Mouse (Mus musculus): ENCODE results near the gene Oaz2. TPM values are rescaled to one million over a fixed set of nuclear protein-coding genes. Genes with fewer than 3 reads are reported as not detected.

Gene Oaz2
- polyA plus RNA-seq, 1 experiment from 2014 or later, result 258 TPM

- Histone ChIP-seq H3K4me1 (ENCODE audit: control insufficient read depth, insufficient read depth, low read length) (peaks cover 21% of the 10 kb centered on the region), H3K27ac (replicated peaks; ENCODE audit: low read depth, low read length) (no peak overlapping the region), H3K9ac (replicated peaks; ENCODE audit: low read length) (no peak overlapping the region), H3K9me3 (ENCODE audit: control insufficient read depth, low read length) (no peaks in the 10 kb centered on the region), H3K36me3 (ENCODE audit: control insufficient read depth, insufficient read depth, low read length) (0 out of 2 replicates have a peak, but pooled peaks cover 5% of the 10 kb centered on the region), H3K4me2 (ENCODE audit: low read length) (no peak overlapping the region), H3K4me3 (replicated peaks; ENCODE audit: low read depth, low read length) (no peak overlapping the region), H3K27me3 (ENCODE audit: control insufficient read depth, insufficient read depth, low read length) (no peaks in the 10 kb centered on the region)
- ATAC-seq (ENCODE audit: low FRiP score, low TSS enrichment), result no peak
- WGBS, result 96% methylated on average over 6 of the region's 6 CpGs
- no peak for DNase-seq
Measured at GRCm38 (mm10) chr9:65728588-65728987, 60.8 kb downstream of the Oaz2 start.

- Histone ChIP-seq H3K4me3 (replicated peaks; ENCODE audit: low read depth, low read length) (no peak overlapping the region), H3K4me2 (ENCODE audit: low read length) (no peak overlapping the region), H3K36me3 (ENCODE audit: control insufficient read depth, insufficient read depth, low read length) (0 out of 2 replicates have a peak, but pooled peaks cover 5% of the 10 kb centered on the region), H3K9ac (replicated peaks; ENCODE audit: low read length) (no peak overlapping the region), H3K9me3 (ENCODE audit: control insufficient read depth, low read length) (no peaks in the 10 kb centered on the region), H3K4me1 (ENCODE audit: control insufficient read depth, insufficient read depth, low read length) (no peaks in the 10 kb centered on the region), H3K27ac (replicated peaks; ENCODE audit: low read depth, low read length) (no peak overlapping the region), H3K27me3 (ENCODE audit: control insufficient read depth, insufficient read depth, low read length) (no peaks in the 10 kb centered on the region)
- ATAC-seq (ENCODE audit: low FRiP score, low TSS enrichment) (no peak), DNase-seq (no peak)
- 95% methylated on average over 3 of the region's 3 CpGs for WGBS
Measured at GRCm38 (mm10) chr9:65734931-65735330, 67.1 kb downstream of the Oaz2 start.

Other genes starting within 250 kb of the Oaz2 start
- not detected in 2 replicates for gene Slc51b, start 245.0 kb upstream of the Oaz2 start, polyA plus RNA-seq (2014; fragmentation: Nextera tagmentation; extraction: Ambion mirVana)
- gene Mtfmt, start 232.2 kb upstream of the Oaz2 start, polyA plus RNA-seq (2014; fragmentation: Nextera tagmentation; extraction: Ambion mirVana), result 22.0 and 23.5 TPM in 2 replicates
- 137 and 162 TPM in 2 replicates for gene Spg21, start 207.1 kb upstream of the Oaz2 start, polyA plus RNA-seq (2014; fragmentation: Nextera tagmentation; extraction: Ambion mirVana)
- gene Ankdd1a, start 147.8 kb upstream of the Oaz2 start, polyA plus RNA-seq (2014; fragmentation: Nextera tagmentation; extraction: Ambion mirVana), result 0.55 and 1.00 TPM in 2 replicates
- gene Plekho2, start 88.0 kb upstream of the Oaz2 start, polyA plus RNA-seq (2014; fragmentation: Nextera tagmentation; extraction: Ambion mirVana), result 2.9 and 4.6 TPM in 2 replicates
- 1.5 and 2.6 TPM in 2 replicates for gene Pif1, start 80.8 kb upstream of the Oaz2 start, polyA plus RNA-seq (2014; fragmentation: Nextera tagmentation; extraction: Ambion mirVana)
- 2.4 and 3.5 TPM in 2 replicates for gene Rbpms2, start 38.4 kb upstream of the Oaz2 start, polyA plus RNA-seq (2014; fragmentation: Nextera tagmentation; extraction: Ambion mirVana)
- 9.2 and 10.2 TPM in 2 replicates for gene Zfp609, start 159.6 kb downstream of the Oaz2 start, polyA plus RNA-seq (2014; fragmentation: Nextera tagmentation; extraction: Ambion mirVana)
- gene Pclaf, start 222.2 kb downstream of the Oaz2 start, polyA plus RNA-seq (2014; fragmentation: Nextera tagmentation; extraction: Ambion mirVana), result 16.8 and 27.1 TPM in 2 replicates
- gene Trip4, start 240.8 kb downstream of the Oaz2 start, polyA plus RNA-seq (2014; fragmentation: Nextera tagmentation; extraction: Ambion mirVana), result 27.6 and 38.8 TPM in 2 replicates
- 26.0 and 29.9 TPM in 2 replicates for gene Csnk1g1, start 240.9 kb downstream of the Oaz2 start, polyA plus RNA-seq (2014; fragmentation: Nextera tagmentation; extraction: Ambion mirVana)